Mouse (Mus musculus) layer of hippocampus, postnatal 36 days (tissue): ENCODE results near the gene Nck2. TPM values are rescaled to one million over a fixed set of nuclear protein-coding genes. Genes with fewer than 3 reads are reported as not detected.

Experiments used
- DNase-seq, 2 experiments: peaks; one replicate each; pipeline ENCODE4 v3.0.0; 2022
- total RNA-seq, 2 experiments: library from RNA; stranded (reverse); gene quantifications; 2 replicates each; pipeline ENCODE4 v1.2.3; 2021

Gene Nck2
- total RNA-seq, 2 experiments from 2014 or later = 56.6 to 58.1 TPM

DNA sequence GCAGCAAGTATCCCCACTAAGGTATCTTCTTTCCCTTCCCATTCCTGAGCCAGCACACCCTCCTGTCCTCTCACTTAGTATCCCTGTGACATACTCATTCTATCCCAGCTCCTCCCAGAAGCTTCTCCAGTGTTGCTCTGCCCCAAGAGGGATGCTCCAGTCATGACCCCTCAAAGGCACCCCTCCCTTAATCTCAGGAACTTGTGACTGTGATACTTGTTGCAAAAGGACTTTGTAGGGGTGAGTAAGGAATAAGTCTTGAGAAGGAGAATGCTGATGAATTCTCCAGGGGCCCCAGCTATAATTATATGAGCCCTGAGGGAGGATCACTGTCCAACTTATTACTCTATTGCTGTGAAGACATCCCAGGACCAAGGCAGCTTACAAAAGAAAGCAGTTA is 7.8 kb upstream of the Nck2 start:
- DNase-seq = no peak

DNA sequence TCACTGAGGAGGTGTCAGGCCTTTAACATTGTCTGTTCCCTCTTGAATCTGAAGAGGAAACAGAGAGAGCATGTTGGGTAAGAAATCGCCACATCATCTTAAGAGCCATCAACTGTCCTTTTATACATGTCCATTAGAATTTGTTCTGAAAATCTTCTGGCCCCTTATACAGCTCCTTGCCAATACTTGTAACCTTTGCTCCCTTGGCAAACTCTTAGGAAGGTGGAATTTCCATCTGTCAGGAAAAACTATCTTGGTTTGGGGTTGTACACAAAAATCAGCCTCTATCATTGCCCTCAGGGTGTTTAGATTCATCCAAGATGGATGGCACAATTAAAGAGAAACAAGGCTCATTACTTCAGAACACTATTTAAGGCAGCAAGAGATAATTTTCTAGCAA is 5.1 kb upstream of the Nck2 start:
- DNase-seq = no peak

DNA sequence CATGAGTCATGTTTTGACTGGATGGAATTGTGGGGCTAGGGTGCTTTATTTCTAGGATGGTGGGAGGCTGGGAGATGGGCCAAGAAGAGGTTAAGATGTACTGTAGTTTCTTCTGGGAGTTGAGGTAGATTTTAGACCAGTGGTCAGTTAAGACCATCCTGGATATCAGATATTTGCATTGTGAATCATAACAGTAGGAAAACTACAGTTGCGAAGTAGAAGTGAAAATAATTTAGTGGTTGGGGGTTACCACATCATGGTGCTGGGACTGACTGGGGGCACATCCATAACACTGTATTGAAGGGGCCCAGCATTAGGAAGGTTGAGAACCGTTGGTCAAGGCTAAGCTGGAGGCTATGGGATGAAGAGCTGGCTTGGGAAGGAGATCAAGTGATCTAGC is 1.8 kb upstream of the Nck2 start:
- no peak for DNase-seq

DNA sequence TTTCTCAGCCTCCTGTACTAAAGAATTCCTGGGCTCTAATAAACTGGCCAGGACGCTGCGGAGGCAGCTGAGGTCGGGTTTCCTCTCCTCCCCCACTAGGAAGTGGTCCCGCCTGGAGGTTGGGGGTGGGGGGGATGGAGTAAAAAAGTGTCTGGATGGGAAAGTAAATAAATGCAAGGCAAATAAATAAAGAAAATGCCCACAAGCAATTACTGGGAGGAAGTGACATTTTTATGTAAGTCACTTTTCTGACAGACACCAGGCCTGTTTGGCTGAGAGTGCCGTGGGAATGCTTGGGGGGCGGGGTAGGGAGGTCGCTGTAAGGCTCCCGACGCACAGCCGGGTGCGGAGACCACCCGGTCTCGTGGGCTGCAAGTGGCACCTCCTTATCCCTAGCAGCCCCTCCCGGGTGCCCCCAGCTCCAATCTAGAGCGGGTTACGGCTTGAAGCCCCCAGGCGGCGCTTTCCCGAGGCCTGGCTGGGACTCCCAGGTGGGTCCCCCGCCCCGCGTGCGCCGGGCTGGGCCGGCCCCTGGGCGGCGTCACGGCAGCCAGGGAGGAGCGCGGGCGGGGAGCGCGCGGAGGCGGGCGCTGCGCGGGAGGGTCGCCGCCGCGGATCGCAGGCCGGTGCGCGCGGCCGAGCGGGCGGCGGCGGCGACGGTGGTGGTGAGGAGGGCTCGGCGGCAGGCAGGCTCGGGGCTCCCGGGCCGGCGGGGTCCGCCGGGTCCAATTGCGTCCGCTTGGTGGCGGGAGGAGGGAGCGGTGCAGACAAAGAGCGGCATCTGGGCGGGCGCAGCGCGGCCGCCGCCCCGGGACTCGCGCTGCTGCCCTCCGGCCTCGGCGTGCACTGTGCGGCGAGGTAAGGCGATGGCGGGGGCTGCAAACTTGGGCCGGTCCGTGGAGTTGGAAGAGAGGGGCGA is 1.1 kb downstream of the Nck2 start:
- peak; percentile 78 to 82 for DNase-seq

DNA sequence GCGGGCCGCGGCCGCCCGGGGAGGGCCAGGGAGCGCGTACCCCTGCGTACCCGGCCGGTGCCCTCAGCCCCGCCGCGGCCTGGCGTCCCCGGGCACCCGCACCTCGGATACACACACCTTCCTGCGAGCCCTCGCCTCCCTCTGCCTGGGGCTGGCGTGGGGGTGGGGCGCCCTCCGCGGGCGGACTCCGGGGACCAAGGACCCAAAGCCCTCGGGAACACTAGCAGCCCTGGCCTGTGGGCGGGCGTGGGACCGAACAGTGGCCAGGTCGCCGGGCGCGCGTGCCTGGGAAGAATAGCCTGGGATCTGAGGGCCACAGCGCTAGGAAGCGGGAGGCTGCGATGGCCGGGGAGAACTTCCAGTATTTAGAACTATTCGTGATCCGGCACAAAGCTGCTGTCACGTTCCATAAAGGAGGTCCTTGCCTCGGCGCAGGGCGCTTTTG is 1.7 kb downstream of the Nck2 start:
- DNase-seq = peak; percentile 19 to 42

DNA sequence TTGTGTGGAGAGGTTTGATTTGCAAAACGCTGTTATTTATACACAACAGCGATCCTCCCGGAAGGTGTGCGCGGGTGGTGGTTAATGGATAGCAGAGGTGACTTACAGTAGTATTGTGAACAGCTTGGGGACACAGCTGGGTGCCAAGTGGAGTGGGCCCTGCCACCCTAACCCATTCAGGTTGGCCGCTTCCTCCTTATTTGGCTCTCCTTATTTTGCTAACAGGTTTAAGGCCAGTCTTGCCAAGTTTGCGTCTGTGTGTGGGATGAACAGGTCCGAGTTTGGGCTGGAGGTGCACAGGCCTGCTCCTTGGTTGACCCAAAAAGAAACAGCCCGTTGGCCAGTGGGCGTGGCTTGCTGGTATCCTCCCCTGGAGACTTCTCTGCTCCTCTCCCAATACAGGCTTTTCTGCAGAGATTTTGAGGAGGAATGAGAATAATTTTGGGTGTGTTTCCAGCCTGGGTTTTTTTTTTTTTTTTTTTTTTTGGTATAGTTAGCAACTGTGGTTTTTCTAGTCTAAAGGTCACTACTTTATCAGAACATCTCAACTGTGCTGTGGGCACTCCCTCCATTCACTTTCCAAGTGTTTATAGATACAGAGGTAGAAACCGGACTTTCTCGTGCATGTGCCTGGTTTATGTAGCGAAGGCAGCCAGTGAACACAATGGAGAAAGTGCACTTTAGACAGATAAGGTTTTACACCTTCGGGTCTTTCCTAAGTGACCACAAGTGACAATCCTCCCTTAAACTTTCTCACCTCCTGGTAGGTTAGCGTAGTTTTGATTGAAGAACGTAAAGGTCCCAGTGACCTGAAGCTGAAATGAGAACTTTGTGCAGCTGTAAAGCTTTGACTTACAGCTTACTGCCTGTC is 2.6 kb downstream of the Nck2 start:
- DNase-seq = peak in 1 of 2 experiments; percentile 27

DNA sequence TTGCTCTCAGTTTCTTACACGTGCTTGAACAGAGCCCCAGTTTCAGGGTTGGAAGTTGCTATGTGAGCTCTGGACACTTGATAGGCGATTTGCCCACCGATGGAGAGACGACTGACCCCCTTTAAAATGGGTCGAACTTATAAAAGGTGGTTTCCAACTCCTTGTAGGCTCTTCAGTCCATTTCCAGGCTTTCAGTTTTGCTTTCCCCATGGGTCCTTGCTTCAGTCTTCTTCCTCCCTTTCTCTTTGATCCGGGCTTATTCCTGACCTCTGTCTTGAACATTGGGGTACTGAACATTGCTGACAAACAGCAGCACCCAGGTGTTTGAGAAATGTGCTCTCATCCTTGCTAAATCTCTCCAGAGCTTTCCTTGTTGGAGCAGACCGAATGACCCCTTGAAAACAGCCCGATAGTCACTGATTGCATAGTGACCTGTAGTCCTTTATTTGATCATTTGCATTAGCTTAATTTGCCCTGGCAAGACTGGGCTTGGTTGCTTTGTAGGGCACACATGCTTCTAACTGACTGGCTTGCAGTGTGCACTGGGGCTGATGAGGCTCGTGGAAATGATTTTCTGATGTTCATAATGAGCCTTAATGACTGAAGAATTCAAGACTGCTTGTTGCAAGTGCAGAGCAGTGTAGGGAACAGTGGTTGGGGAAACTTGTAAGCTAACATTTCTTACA is 3.4 kb downstream of the Nck2 start:
- DNase-seq = no peak

DNA sequence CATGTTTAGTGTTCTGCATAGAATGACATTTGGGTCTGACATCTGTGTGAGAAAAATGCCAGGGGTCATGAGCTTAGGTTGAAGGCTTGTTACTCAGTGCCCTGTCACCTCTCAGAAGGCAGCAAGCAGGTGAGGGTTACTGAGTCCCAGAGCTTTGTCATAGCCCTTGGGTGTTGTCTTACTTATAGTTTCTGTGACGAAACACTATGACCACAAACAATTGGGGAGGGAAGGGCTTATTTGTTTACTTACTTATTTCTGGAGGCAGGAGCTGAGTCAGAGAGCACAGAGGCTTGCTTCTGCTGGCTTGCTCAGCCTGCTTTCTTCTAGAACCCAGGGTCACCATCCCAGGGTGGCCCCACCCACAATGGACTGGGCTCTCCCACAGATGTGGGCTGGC is 6.4 kb downstream of the Nck2 start:
- DNase-seq = no peak

DNA sequence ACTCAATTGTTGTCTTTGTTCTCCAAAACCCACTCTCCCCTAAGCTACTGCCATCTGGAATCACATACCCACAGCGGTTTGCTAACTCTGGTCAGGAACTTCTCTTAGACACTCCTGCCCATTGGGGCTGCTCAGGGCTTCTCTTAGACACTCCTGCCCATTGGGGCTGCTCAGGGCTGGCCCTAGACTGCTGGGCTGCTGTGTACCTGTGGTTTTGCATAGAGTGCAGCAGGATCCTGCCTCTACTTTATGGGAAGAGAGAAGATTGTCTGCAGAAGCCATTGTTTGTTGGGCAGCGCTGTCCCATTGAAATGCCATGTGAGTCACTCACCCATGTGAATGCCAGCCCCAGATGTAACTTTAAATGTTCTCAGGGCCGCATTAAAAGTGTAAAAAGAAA is 9.3 kb downstream of the Nck2 start:
- DNase-seq = no peak

DNA sequence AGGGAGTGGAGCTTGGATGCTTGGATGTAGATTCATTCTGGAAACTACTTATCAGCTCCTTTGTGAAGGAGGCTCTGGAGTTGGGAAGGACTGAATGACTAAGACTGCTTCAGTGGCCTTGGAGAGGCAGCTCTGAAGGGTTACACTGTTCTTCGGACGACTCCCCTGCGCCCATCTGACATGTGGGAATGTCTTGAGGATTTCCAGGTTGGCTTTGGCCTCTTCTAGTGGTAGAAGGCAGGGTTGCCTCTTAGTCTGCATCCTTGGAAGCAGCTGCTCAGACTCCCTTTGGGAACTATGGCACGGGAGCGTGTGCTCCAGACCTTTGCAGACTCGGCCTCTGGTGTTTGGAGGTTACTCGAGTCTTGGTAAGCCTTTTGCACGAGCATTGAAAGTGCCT is 10.4 kb downstream of the Nck2 start:
- no peak for DNase-seq

DNA sequence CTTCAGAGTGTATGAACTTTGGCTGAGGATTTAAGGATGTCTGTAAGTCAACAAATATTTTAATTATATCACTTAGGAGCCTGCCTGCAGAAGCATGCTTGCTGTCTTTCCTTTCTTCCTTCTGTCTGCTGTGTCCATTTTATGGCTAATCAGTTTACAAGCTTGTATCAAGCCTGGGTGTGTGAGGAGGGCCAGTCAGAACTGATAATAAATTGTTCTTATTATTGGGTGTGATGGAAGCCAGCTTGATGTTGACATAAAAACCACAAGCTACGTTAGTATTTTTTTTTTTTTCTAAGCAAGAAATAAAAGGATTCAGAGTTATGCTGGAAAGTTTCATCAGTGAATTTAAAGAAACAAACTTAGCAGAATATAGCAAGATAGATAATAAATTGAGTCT is 10.8 kb downstream of the Nck2 start:
- DNase-seq = no peak

DNA sequence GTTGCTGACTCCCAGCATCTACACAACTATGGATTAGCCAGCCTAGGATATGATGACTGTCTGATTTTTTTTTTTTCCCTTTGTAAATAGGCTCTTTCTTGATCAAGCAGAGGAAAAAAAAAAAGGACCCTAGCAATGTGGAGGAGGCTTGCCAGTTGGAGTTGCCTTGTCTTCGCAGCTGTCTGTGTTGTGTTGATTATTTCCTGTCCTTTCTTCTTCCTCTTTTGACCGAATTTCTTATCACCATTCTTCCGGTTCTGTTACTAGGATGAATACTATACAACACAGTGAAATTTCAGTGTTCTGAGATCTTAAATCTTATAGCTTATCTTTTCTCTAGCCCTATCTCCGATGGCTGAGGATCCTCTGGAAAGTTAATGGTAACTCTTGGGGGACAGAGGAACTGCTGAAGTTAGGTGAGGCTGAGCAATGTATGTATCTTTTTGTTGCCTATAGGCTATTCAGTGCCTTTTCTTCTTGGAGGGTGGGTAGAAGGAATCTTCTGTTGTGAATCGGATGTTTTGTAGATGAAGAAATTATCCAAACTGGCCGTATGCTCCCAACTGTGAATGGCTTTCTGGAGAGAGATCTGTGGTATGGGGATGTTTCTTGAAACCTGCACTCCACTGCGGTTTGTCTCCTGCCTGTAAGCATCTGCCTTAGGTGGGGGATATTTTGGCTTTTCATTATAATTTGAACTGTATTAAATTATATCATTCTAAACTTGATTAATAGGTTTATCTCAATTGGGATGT is 12.8 kb downstream of the Nck2 start:
- DNase-seq = no peak

DNA sequence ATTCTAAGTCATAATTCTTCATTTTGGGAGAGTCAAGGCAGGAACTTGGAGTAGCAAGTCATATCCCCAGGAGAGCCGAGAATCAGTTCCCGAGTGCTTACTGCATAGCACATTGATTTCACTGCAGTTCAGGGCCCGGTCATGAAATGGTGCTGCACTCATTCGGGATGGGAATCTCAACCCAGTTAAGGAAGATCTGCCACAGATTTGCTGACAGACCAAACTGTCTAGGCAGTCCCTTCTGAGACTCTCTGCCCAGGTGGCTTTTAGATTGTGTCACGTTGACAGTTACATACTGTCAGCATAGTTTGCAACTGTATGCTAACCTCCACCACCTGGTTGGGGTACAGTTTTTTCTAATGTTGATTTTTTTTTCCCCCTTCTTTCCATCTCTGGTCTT is 16.1 kb downstream of the Nck2 start:
- DNase-seq = no peak

DNA sequence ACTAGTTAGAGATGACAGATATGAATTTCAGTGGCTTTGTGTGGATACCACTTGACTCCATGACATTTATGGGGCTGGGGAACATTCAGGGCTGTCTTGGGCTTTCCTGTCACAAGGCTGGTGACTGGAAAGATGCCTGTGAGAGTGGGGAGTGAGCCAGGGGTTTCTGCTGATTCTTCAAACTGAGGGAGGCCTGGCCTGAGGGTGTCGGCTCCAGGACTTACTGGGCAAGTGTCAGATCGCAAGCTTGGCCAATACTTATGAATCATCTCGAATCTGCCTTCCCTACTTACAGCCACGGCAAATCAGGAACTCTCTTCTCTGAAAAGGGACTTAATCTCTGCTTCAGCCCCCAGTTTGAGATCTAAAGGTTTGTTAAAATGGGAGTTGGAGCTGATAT is 18.3 kb downstream of the Nck2 start:
- no peak for DNase-seq

DNA sequence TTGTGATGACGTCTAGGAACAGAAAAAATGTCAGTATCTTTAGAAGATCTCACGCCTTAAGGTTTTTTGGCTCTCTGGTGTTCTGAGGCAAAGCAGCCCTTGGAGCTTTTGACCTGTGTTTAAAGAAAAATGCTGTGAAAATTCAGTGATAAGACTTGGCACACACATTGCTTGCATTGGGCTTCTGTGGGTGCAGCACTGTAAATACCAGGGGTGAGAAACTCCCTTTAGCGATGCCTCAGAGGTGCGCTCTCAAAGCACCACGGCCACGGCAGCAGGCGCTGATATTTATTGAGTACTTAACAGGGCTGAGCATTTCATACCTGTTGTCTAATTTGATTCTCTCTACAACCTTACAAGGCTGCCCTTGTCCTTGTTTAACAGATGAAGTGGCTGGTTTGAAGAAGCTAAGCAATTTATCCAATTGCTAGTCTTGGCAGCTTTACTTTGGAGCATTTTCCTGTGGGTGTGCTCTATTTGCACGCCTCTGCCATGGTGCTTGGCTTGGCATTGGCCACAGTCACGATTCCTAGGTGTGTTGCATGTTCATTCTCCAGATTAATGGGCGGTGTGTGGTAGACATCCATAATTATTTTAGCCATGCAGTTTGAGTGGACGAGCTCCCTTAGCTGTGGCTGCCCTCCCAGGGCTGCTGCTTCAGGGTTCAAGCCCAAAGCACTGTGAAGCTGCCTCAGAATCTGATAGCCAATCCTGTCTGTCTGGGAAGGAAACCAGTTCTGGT is 19.7 kb downstream of the Nck2 start:
- DNase-seq = no peak

DNA sequence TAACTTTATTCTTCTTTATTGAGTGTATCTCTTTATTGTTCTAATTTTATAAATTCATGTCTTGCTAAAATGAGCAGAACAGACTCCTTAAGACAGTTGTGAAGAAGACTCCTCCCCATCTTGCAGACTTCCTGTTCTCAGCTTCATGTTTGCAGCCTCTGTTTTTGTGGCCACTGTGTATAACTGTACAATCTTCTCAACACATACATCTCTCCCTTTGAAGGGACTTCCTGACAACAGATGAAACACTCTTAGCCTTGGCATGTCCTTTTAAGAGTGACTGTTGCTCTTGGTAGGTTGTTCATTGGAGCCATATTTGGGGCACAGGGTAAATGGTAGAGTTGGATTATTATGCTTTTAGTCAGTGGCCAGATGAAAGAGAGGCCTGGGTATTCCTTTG is 20.6 kb downstream of the Nck2 start:
- DNase-seq = no peak

DNA sequence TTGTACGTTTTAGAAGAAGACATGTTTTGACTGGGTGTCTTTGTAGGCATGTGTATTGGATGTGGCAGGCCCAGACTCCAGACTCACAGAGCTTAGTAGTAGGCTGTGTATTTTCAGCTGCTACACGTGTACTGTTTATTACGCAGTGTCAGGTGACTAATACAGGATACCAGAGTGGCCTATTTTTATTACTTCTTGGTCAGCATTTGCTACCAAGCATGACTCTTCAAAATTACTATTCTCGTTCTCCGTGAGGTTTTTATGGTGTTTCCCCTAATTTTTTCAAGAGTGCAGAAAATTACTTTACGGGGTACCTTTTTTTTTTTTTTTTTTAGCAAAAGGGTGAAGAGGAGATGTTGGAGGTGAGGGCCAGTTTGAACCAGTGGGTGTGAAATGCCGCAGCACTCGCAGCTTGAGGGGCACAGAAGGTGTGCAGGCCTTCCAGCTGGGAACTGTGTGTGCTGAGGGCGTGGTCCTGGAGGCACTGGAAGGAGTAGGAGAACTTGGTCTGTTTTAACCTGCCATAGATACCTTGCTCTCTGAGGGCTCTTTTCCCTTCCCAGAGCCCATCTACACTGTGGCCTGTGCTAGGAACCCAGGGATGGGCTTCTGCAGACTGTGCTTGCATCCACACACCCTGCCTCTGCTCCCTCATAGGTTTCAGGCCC is 21.7 kb downstream of the Nck2 start:
- no peak for DNase-seq

DNA sequence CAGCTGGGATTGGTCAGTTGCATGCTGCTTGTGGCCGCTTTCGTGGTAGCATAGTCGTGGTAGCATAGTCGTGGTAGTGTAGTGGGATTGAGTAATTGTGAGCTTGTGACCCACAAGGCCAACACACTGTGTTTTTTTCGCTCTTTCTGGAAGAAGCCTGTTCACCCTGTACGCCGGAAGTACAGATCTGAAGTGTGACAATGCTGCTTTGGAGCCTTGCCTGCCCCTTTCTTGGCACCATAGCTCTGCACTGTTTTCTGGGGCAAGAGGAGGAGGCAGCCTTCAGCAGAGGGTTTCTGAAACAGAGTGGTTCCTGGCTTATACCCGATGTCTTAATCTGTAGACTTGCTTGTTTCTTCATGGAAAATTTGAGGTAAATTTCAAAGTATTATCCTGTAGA is 23.3 kb downstream of the Nck2 start:
- no peak for DNase-seq

DNA sequence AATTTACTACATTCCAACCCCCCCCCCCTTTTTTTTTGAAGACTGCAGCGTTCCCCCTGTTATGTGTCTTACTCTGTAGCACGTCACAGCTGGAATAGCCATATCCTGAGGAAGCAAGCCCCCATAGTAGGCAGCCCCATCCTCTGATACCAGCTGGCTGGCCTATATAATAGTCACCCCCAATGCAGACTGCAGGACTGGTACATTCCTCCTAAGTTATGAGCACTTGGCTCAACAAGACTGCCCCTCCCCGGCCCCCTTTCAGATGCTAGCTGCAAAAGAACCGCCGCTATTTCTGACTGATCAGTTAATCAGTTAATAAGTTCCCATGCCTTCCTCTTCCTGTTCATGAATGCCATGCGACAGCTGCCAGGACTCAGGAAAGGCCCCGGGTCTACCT is 23.8 kb downstream of the Nck2 start:
- no peak for DNase-seq

DNA sequence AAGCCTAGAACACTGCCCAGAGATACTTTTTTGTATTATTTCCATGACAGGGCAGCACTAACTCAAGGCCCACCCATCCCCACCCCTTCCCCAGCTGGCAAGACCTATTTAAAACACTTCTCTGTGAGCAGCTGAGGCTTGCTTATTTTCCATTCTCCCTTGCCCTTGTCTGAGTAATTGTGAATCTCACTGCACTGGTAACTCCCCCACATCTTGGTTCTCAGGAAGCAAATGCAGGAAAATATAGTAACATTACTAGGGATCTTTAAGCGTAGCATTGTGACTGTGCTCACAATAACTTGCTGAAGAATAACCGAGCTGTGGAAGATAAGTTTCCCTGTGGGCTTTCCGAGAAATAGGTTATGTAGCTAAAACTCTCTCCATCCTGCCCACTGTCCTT is 24.6 kb downstream of the Nck2 start:
- no peak for DNase-seq
